Mouse (Mus musculus) ovary, postnatal 10 days (tissue): ENCODE measurements around the gene Apmap.
A peak's percentile ranks its signal among the peaks of the same experiment; 100 is the strongest.

ENCODE experiments used
- DNase-seq: peaks from one replicate; pipeline ENCODE4 v3.0.0; 2022; ENCODE audit warnings: low spot score

The Apmap gene

GRCm38 (mm10) chr2:150608087-150608799 lies at the start of gene Apmap:
Gene Apmap (minus strand): TSS chr2:150608567.
- DNase-seq: peak; percentile 91

DNA sequence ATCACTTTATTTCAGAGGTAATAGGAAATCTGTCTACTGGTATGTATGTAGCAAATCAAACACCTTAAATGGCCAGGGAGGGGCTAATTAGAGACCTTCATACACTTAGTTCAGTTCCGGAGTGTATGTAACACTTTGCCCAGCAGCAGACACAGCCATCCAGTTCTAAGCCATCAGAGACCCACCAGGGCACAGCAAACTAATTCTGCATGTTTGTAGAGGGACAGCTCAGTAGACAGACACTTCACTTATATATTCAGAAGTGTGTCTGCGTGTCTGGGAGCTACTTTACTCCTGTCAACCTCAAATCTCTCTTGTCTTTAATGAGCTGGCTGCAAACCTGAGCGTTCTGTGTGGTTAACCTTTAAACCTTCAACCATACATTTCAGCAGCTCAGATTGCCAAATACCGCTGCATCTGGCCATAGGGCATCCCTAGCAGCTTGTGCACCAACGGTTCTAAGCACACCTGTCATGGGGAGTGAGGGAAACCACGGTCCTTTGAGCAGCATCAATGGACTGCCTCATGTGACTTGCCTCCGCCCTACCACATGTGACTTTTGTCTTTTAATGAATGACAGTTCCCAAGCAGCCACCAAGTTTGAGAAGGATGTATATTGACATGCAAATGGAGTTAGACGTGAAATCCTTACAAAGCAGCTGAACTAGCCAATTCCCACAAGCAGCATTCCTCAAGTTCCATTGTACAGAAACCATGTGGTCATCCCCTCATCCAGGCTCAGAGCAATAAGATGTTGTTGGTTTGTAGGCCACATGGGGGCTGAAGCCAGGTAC lies 48.8 kb upstream of the Apmap start:
- DNase-seq: no peak

DNA sequence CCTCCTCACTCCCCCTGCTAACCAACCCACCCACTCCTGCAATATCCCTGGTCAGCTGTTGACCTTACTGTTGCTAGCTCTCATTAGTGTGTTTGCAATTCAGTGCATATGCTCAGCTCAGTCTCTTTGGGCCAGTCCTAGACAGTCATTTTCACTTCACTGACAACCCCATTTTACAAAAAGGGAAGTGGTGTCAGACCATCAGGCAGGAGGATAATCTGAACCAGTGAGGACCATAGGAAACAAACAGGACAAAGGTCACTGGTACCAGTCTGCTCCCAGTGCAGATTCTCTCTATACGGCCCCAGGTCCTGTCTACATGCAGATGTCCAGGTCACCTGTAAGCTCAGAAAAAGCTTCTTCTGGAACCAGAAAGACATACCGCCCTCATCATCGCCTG lies 47.7 kb upstream of the Apmap start:
- DNase-seq: no peak

DNA sequence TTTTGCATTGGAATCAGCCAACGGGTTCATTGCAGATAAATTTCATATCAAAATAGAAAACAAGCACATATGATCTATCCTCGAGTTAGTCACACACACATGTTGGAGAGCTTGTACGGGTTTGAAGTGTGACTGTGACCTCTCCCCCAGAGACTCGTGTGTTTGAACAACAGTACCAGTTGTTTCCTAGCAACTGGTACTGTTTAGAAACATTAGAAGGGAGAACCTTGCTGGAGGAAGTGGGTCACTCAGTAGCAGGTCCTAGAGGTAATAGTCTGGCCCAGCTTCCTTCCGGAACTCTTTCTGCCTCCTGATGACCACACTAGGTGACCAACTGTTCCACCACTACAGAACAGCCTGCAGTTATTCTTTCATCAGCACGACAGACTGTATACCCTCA lies 46.9 kb upstream of the Apmap start:
- DNase-seq: no peak

GRCm38 (mm10) chr2:150654814-150655213 lies 46.4 kb upstream of the Apmap start:
- DNase-seq: no peak

DNA sequence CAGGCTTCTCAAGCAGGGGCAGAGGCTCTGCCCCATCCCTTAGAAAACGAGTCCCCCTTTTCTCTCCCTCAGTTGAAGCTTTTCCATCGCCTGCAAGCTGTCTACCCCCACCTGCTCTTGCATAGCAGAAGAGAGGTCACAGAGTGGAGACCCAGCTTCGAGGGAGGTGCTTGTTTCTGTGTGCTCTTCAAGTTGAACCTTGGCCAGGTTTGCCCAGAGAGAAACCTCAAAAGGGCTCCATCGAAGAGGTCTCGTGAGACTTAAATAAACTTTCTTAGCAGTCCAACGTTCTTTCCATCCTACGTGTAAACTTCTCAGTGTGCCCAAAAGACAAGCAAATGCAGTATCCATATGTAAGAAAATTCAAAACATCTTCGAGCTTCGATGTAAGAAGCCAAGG lies 43.0 kb upstream of the Apmap start:
- no peak for DNase-seq

DNA sequence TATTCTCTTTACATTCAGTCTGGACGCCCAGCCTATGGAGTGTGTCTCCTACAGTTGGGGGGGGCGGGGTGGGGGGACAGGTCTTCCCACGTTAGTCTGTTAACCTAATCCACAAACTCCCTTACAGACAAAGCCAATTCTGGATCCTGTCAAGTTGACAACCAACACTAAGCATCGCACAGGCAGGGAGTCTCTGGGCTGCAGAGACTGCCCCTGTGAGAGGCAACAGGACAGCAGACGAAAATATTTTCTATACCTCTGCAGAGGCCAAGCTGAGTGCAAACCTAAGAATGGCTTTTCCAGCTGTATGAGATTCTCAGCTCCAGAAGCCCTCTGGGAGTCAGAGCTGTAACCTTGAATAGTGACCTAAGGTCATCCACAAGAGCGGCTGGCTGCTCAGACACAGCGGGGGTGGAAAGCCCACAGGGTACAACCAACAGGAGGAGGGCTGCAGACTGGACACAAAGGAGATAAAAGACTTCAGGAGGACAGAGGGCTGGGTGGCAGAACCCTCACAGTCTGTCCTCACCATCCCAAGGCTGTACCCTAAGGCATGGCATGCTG lies 42.2 kb upstream of the Apmap start:
- DNase-seq: no peak

GRCm38 (mm10) chr2:150648300-150648895 lies 40.0 kb upstream of the Apmap start:
- DNase-seq: no peak

DNA sequence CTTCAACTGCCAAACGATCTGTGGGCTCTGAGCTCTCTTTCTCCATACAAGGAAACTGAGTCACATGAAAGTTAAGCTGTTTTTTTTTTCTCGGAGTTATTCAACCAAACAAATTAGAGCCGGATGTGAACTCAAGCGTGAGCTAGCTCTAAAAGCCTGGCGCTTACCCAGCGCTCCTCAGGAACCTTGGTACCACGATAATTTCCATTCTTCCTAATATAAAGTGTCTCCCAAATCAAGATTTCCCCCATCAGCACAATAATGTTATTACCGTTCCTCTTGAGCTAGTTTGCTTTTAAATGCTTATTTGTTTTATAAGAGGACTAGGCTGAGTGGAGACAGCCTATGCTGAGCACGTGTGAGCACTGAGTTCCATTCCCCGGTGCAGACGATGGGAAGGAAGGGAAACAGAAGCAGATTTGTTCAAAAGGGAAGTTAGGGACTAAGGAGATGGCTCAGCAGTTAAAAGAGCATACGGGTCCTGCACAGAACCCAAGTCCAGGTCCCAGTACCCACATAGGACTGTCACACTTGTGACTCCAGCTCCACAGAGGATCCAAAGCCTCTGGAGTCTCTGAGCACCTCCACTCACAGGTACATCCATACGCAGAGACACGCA lies 39.4 kb upstream of the Apmap start:
- DNase-seq: no peak

- DNase-seq: no peak
Measured at GRCm38 (mm10) chr2:150646411-150647121, 38.2 kb upstream of the Apmap start.

- DNase-seq: no peak
Measured at GRCm38 (mm10) chr2:150645225-150645624, 36.9 kb upstream of the Apmap start.

- no peak for DNase-seq
Measured at GRCm38 (mm10) chr2:150643726-150644415, 35.5 kb upstream of the Apmap start.

GRCm38 (mm10) chr2:150643166-150643565 lies 34.8 kb upstream of the Apmap start:
- no peak for DNase-seq

DNA sequence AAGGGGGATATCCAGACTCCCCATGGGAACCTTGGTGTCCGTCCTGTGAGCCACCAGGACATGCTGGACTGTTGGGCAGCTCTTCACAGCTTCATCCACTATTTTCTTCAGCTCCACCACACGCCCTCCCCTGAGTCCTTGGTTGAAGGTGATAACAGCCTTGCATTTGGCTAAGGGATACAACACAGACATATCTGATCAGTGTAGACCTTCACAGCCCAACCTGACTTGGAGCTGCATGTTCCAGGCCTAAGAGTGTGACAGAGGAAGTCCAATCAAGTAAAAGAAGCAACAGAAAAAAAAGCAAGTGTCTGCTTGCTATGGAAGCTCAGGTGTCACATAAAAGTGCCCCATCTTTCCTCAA lies 30.0 kb upstream of the Apmap start:
- no peak for DNase-seq

DNA sequence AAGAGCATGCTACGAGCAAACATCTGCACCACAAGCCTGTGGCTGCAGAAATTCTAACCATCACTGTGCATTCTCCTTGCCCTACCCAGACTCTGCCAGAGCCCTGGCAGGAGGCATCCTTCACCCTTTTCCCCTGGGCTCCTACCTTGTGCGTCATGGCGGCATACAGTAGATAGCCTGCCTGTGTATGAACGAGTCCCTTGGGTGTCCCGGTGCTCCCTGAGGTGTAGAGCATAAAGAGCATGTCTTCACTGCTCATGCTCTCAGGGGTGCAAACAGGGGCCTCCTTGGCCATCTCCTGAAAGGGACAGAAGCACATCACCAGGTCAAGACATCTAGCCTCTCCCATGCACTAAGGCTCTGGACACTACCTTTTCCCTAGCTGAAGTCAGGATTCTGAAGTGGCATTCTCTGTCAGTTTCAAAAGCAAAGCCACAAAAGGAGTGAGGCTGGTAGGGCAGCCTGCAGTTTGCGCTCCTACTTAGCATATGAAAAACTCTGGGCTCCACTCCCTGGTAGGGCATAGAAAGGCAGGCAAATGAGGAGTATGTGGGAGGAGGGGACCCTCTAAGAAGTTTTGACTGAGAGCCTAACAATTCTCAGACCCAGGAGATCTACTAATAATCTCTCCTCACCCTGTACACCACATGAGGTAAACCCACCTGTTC lies 29.5 kb upstream of the Apmap start:
- no peak for DNase-seq

DNA sequence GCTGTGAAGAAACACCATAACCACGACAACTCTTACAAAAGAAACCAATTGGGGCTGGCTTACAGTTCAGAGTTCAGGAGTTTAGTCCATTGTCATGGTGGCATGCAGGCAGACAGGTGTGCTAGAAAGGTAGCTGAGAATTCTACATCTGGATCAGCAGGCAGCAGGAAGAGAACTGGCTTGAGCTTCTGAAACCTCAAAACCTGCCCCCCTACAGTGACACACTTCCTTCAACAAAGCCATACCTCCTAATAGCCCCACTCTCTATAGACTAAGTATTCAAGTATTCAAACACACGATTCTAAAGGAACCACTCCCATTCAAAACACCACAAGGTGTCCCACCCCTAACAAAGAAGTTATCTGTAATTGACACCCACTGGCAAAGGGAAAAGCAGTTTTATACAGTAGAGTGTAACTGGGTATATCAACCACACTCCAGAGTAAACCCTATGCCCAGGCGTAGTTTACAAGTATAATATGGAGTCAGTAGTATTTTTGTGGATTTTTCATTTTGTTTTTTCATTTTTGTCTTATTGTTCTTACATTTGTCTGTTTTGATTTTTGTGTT lies 27.6 kb upstream of the Apmap start:
- no peak for DNase-seq

DNA sequence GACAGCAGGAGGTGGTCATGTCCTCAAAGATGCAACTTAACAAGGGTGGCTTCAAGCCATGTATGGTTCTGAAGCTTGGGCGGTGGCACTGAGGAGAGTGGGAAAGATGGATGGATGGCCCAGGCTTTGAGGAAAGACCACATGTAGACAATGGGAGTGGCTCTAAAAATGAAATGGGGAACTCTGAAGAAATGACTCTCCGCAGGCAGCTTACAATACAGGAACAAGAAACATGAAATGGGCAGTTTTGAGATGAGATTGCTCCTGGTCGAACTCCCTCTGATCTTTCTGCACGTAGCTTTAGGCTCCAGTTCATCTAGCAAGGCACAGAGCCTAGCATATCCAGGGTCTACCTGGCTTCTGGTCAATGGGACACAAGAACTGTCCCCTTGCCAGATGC lies 20.9 kb upstream of the Apmap start:
- no peak for DNase-seq

GRCm38 (mm10) chr2:150627140-150627539 lies 18.8 kb upstream of the Apmap start:
- DNase-seq: no peak

GRCm38 (mm10) chr2:150624926-150625325 lies 16.6 kb upstream of the Apmap start:
- DNase-seq: no peak

DNA sequence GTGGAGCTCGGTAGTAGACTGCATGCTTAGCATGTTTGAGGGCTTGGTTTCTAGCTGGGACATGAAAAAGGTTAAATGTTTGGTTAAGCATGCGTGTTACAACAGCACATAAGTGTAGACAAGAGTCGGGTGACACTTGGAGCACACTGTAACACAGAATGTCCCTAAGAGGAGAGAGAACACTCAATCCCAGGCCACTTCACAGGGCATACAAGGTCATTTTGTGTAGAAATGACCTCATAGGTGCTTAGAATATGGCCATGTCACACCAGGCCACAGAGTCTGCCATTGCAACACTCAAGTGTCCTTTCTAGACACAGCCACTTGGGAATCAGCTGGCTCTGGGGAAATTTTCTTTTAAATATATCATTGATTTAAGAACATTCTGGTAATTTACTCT lies 15.6 kb upstream of the Apmap start:
- no peak for DNase-seq
